Mouse (Mus musculus): Measurements from ENCODE around the gene Clec16a. TPM values are rescaled to one million over a fixed set of nuclear protein-coding genes. Genes with fewer than 3 reads are reported as not detected.

Gene Clec16a
- total RNA-seq (2023): 10 to 100 TPM; 36.7 to 39.7 TPM

GRCm38 (mm10) chr16:10544995-10545622 lies at the start of gene Clec16a:
Clec16a (plus strand) TSS chr16:10545339.

DNA sequence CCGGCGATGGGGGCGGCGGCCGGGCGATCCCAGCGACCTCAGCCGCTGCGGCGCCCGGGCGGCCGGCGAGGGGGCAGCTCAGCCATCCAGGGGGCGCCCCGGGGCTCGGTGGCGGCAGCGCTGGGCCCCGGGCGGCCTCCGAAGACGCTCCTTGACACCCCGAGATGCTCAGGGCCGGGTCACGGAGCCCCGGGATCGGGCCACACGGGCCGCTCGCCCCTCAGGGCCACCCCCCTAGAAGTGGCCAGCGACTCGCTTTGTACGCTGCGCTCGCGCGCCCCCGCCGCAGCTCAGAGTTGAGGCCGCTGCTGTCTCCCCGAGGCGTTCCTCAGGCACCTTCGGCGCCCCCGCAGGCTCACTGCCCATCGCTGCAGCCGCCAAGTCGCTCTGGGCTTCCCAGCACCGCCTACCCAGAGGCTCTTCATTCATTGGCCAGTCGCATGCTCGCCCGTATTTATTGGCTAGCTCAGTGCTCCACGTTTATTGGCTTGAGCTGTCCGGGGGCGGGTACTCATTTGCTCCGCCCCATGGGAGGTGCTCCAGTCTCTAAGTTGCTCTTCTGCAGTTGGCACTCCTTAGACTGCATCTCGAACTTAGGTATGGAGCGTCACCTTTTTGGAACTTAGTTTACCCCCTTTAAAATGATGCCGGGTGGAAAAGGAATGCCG lies 2.3 kb upstream of the Clec16a start, which contains the start of gene Dexi:
Dexi (minus strand) TSS at position 357 of the 668 bp plus-strand sequence.

GRCm38 (mm10) chr16:10785371-10786231 lies 240.5 kb downstream of the Clec16a start, which contains the start of gene Socs1:
Socs1 (minus strand) TSS chr16:10785536.

GRCm38 (mm10) chr16:10788271-10788670 lies 243.1 kb downstream of the Clec16a start, which contains the start of gene Tnp2:
Tnp2 (minus strand) TSS chr16:10788660.

GRCm38 (mm10) chr16:10790702-10791101 lies 245.6 kb downstream of the Clec16a start, which contains the start of gene Prm3:
Prm3 (minus strand) TSS chr16:10790914.

Other genes starting within 250 kb of the Clec16a start
- under 1 TPM in 1 of 2 experiments, not detected in 1; 0.24 TPM for gene Emp2, start 231.4 kb upstream of the Clec16a start, total RNA-seq (2023)
- not detected for gene Tekt5, start 149.8 kb upstream of the Clec16a start, total RNA-seq (2023)
- gene Nubp1, start 133.4 kb upstream of the Clec16a start, total RNA-seq (2023): 10 to 100 TPM; 39.1 to 41.8 TPM
- gene Tvp23a, start 98.0 kb upstream of the Clec16a start, total RNA-seq (2023): not detected
- gene Ciita, start 65.3 kb upstream of the Clec16a start, total RNA-seq (2023): 100 to 1,000 TPM; 101 to 124 TPM
- gene Dexi, start 2.3 kb upstream of the Clec16a start, total RNA-seq (2023): 10 to 100 TPM; 11.2 to 13.1 TPM
- gene Socs1, start 240.2 kb downstream of the Clec16a start, total RNA-seq (2023): 1 to 10 TPM; 2.3 to 2.8 TPM
- gene Tnp2, start 243.3 kb downstream of the Clec16a start, total RNA-seq (2023): not detected
- gene Prm3, start 245.6 kb downstream of the Clec16a start, total RNA-seq (2023): not detected